11 mouse cellular contexts compared by ENCODE assay signal in the genomic region with DNA sequence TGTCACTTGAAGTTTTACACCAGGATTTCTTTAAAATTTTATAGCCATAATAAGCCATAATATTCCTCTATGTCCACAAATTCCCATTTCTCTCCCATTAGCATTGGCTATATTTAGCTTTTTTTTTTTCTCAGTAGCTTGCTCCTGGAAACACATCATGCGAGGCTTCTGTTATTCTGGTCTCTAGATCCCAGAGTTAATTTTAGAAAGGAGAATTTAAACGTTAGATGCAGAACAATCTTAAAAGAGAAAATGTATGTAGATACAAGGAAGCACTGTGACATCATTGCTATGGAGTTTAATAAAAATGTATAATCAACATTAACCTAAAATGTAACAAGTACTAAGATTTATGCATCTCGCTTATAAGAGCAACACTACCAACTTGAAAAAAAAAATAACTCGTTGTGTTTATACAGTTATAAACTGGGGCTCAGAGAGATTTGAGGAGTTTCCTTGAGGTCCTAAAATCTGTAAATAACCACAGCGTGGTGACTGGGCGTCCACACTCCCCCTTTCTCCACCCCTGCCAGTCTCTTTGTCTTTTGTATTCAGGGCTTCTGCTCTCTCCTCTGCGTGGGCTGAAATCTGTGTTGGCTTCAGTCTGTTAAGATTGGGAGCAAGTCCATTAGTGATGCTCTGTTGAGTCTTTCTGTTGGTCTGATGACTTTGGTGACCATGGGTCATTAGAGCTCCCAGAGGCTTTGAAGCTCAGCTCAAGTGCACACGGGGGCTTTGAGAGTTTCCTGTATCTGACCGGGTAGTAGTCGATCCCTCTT.
DNase-seq lines count a peak whose midpoint lies in the region; ATAC-seq and TF ChIP-seq lines count a peak whose summit lies in the region.
"Had no signal": no experiment of that assay in that cellular context is flagged by ENCODE, and none has a peak within 500 bp of the region (broad histone marks: within the 10 kb centered on the region; RNA-seq: fewer than 3 reads in every experiment).

No protein-coding gene starts in this region.

- peak; percentile 57 for ATAC-seq in hindbrain, embryonic 14.5 days (ENCODE audit: low FRiP score)
- ATAC-seq in neural tube, embryonic 11.5 days (ENCODE audit: insufficient read depth, low FRiP score, low TSS enrichment), result peak; percentile 39; the same call in 1 of the 2 replicates
- ATAC-seq: intestine, postnatal 0 days; Patski had no signal

- no peak overlapping the region for H3K4me3 ChIP-seq in heart, embryonic 10.5 days
- H3K4me3 ChIP-seq in hindbrain, embryonic 14.5 days (replicated peaks; ENCODE audit: low read length), result no peak overlapping the region
- no peak overlapping the region for H3K4me3 ChIP-seq in neural tube, embryonic 11.5 days (ENCODE audit: low read depth, low read length)
- no peak overlapping the region for H3K4me3 ChIP-seq in lung, adult 2 months (replicated peaks; ENCODE audit: extremely low read depth, low read depth, low read length)
- H3K4me3 ChIP-seq: neural tube, embryonic 12.5 days had no signal

- no peak overlapping the region for H3K9ac ChIP-seq in hindbrain, embryonic 14.5 days
- no peak overlapping the region for H3K9ac ChIP-seq in neural tube, embryonic 11.5 days (ENCODE audit: low read length)
- H3K9ac ChIP-seq: neural tube, embryonic 12.5 days had no signal

- peaks cover 15% of the 10 kb centered on the region; the same call in 1 of the 2 replicates for H3K4me1 ChIP-seq in heart, embryonic 10.5 days
- H3K4me1 ChIP-seq in hindbrain, embryonic 14.5 days (replicated peaks; ENCODE audit: control insufficient read depth, insufficient read depth, low read length), result peaks cover 16% of the 10 kb centered on the region
- H3K4me1 ChIP-seq in neural tube, embryonic 11.5 days (ENCODE audit: control insufficient read depth, insufficient read depth, low read length), result 0 out of 2 replicates have a peak, but pooled peaks cover 3% of the 10 kb centered on the region
- H3K4me1 ChIP-seq in lung, adult 2 months (ENCODE audit: control insufficient read depth, insufficient read depth, low read length), result no peaks in the 10 kb centered on the region

- intact Hi-C loops in heart, postnatal 36 days (cut with DNase I), result no loop called here

- DNase-seq in heart, embryonic 10.5 days (ENCODE audit: low spot score), result no peak
- DNase-seq in heart, postnatal 36 days, result no peak
- DNase-seq in embryo, embryonic 11 days, result peak; percentile 49
- DNase-seq in hindbrain, embryonic 14.5 days (ENCODE audit: low spot score), result no peak
- peak; percentile 32 for DNase-seq in neural tube, embryonic 11.5 days (ENCODE audit: low spot score)
- DNase-seq in gastrocnemius, adult 18-20 months (ENCODE audit: low spot score), result no peak
- no peak for DNase-seq in lung, adult 2 months
- DNase-seq in adrenal gland, adult 18-20 months (ENCODE audit: low spot score in 2 of 2), result no peak

- no peak for TF ChIP-seq CTCF in lung, adult 2 months (IDR thresholded peaks at IDR 0.05; ENCODE audit: insufficient read depth, low read length)

- TF ChIP-seq POLR2A in lung, adult 2 months (IDR thresholded peaks at IDR 0.05; ENCODE audit: borderline replicate concordance, extremely low read depth, low read depth, low read length), result no peak

- WGBS in heart, embryonic 10.5 days, result 47% methylated on average over 10 of the region's 10 CpGs
- whole genome bisulfite sequencing in hindbrain, embryonic 14.5 days, result 11% methylated on average over 10 of the region's 10 CpGs
- WGBS in neural tube, embryonic 11.5 days, result 27% methylated on average over 10 of the region's 10 CpGs
- 53% methylated on average over 10 of the region's 10 CpGs for WGBS in lung, adult 2 months

- no peaks in the 10 kb centered on the region for H3K27me3 ChIP-seq in heart, embryonic 10.5 days (ENCODE audit: insufficient read depth, poor library complexity, severe bottlenecking)
- H3K27me3 ChIP-seq in hindbrain, embryonic 14.5 days (ENCODE audit: control insufficient read depth, insufficient read depth, low read length), result no peaks in the 10 kb centered on the region
- no peaks in the 10 kb centered on the region for H3K27me3 ChIP-seq in neural tube, embryonic 11.5 days (ENCODE audit: control insufficient read depth, insufficient read depth, low read length)
- H3K27me3 ChIP-seq: neural tube, embryonic 12.5 days; Patski had no signal

- no peaks in the 10 kb centered on the region for H3K36me3 ChIP-seq in heart, embryonic 10.5 days
- H3K36me3 ChIP-seq in hindbrain, embryonic 14.5 days (replicated peaks; ENCODE audit: control insufficient read depth, insufficient read depth), result no peaks in the 10 kb centered on the region
- H3K36me3 ChIP-seq in neural tube, embryonic 11.5 days (ENCODE audit: control insufficient read depth, insufficient read depth, low read length), result no peaks in the 10 kb centered on the region
- H3K36me3 ChIP-seq: neural tube, embryonic 12.5 days had no signal

- no peaks in the 10 kb centered on the region for H3K9me3 ChIP-seq in heart, embryonic 10.5 days
- no peaks in the 10 kb centered on the region for H3K9me3 ChIP-seq in hindbrain, embryonic 14.5 days (ENCODE audit: control insufficient read depth, low read length)
- no peaks in the 10 kb centered on the region for H3K9me3 ChIP-seq in neural tube, embryonic 11.5 days (ENCODE audit: control insufficient read depth, low read length)
- H3K9me3 ChIP-seq: neural tube, embryonic 12.5 days had no signal

- peak overlapping the region; percentile 24; the same call in 1 of the 2 replicates for H3K27ac ChIP-seq in heart, embryonic 10.5 days
- H3K27ac ChIP-seq in hindbrain, embryonic 14.5 days, result peak overlapping the region; percentile 77
- no peak overlapping the region for H3K27ac ChIP-seq in neural tube, embryonic 11.5 days (ENCODE audit: low read depth, low read length)
- H3K27ac ChIP-seq: neural tube, embryonic 12.5 days had no signal

- H3K4me2 ChIP-seq in hindbrain, embryonic 14.5 days (replicated peaks), result peak overlapping the region; percentile 12; the same call in 1 of the 2 replicates
- no peak overlapping the region for H3K4me2 ChIP-seq in neural tube, embryonic 11.5 days (ENCODE audit: low read depth)
- H3K4me2 ChIP-seq: neural tube, embryonic 12.5 days had no signal

Comparison
In these comparisons a context has a peak if more than half of its experiments do, and no peak if none do; other contexts are left out.
1. DNase-seq: peak in embryo, embryonic 11 days (single experiment) and neural tube, embryonic 11.5 days (single experiment); none in heart, embryonic 10.5 days (single experiment), heart, postnatal 36 days (0 of 2), hindbrain, embryonic 14.5 days (single experiment), gastrocnemius, adult 18-20 months (single experiment), lung, adult 2 months (single experiment) and adrenal gland, adult 18-20 months (0 of 2).